Mouse (Mus musculus) right cerebral cortex, postnatal 25 days (tissue): ENCODE data around the gene Neurl4.

ENCODE experiments used
- DNase-seq: peaks from one replicate; pipeline ENCODE4 v3.0.0; 2022

Neurl4 gene

GRCm38 (mm10) chr11:69881787-69882670, 18.8 kb upstream of the Neurl4 start:
- no peak for DNase-seq

GRCm38 (mm10) chr11:69883066-69883465, 17.8 kb upstream of the Neurl4 start:
- DNase-seq = no peak

GRCm38 (mm10) chr11:69883527-69884151, 17.2 kb upstream of the Neurl4 start:
- no peak for DNase-seq

GRCm38 (mm10) chr11:69884240-69884639, 16.6 kb upstream of the Neurl4 start:
- no peak for DNase-seq

- no peak for DNase-seq
Observed at GRCm38 (mm10) chr11:69884663-69885062, 16.2 kb upstream of the Neurl4 start.

GRCm38 (mm10) chr11:69886907-69887635, 13.8 kb upstream of the Neurl4 start:
- no peak for DNase-seq

- DNase-seq = no peak
Observed at GRCm38 (mm10) chr11:69891482-69891881, 9.4 kb upstream of the Neurl4 start.

- no peak for DNase-seq
Observed at GRCm38 (mm10) chr11:69894671-69895070, 6.2 kb upstream of the Neurl4 start.

- DNase-seq = no peak
Observed at GRCm38 (mm10) chr11:69895291-69895690, 5.6 kb upstream of the Neurl4 start, which contains the start of gene Acap1. Acap1 (minus strand) TSS chr11:69895539.

- no peak for DNase-seq
Observed at GRCm38 (mm10) chr11:69899870-69900269, 1.0 kb upstream of the Neurl4 start.

- peak; percentile 98 for DNase-seq
Observed at GRCm38 (mm10) chr11:69901406-69901846, 554 bp downstream of the Neurl4 start.

- DNase-seq = no peak
Observed at GRCm38 (mm10) chr11:69901993-69902392, 1.1 kb downstream of the Neurl4 start.

GRCm38 (mm10) chr11:69902972-69903371, 2.1 kb downstream of the Neurl4 start:
- DNase-seq = no peak

GRCm38 (mm10) chr11:69904311-69904710, 3.4 kb downstream of the Neurl4 start:
- DNase-seq = no peak

- no peak for DNase-seq
Observed at GRCm38 (mm10) chr11:69908645-69909044, 7.8 kb downstream of the Neurl4 start.

- DNase-seq = no peak
Observed at GRCm38 (mm10) chr11:69909174-69909573, 8.3 kb downstream of the Neurl4 start.

- no peak for DNase-seq
Observed at GRCm38 (mm10) chr11:69910177-69910576, 9.3 kb downstream of the Neurl4 start.

GRCm38 (mm10) chr11:69910781-69911560, 10.1 kb downstream of the Neurl4 start:
- DNase-seq = no peak

GRCm38 (mm10) chr11:69911701-69912100, 10.8 kb downstream of the Neurl4 start:
- DNase-seq = no peak

GRCm38 (mm10) chr11:69912716-69913530, 12.1 kb downstream of the Neurl4 start:
- DNase-seq = no peak

- peak; percentile 94 for DNase-seq
Observed at GRCm38 (mm10) chr11:69913554-69914371, 12.9 kb downstream of the Neurl4 start, which contains the start of gene Gps2. Gps2 (plus strand) TSS chr11:69913888.
